Mouse (Mus musculus) cerebellum, adult 9-10 months (tissue): Measurements from ENCODE around the gene Ms4a8a.
"Not testable (repeated sequence)": the region's sequence is repeated elsewhere in the genome, so short reads cannot be mapped to it uniquely, and the experiment has no call there.

ENCODE experiments used
- DNase-seq: peaks from one replicate; pipeline ENCODE4 v3.0.0; 2022

The Ms4a8a gene

DNA sequence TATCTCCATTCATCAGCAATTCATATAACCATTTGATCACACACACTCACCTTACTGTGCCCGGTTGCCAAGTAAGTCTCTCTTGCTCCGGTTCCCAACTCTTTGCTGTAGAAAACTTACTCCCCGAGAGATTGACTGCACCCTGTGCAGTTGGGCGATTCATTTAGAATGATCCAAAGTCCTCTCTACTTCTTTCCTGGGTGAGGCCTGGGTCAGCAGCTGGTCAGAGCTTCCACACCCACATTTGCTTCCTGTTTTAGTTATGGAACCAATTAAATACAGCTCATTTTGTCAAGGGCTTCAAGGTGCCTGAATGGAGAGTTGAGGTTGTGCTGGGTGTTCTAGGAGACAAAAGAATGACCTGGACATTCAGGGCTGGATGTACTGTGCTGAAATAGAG, at the start of gene Ms4a8a:
Ms4a8a (minus strand) TSS at position 169 of the 400 bp plus-strand sequence.
- no peak for DNase-seq

DNA sequence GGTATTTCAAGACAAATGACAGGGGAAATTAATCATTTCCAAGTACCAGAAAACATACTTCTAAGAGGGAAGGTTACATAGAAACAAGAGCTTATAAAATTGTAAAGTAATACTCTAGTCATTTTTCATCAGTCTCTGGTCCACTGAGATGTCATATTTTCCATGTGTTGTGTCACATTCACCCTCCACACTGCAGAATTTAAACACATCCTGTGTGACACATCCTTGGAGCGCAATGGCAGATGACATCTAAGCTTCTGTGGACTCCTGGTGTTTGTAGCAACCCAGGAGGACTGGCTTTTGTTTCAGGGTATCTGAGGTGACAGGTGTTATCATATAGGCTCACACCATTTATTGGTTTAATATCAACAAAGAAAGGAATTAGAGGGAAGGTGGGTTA, 48.8 kb upstream of the Ms4a8a start:
- no peak for DNase-seq

DNA sequence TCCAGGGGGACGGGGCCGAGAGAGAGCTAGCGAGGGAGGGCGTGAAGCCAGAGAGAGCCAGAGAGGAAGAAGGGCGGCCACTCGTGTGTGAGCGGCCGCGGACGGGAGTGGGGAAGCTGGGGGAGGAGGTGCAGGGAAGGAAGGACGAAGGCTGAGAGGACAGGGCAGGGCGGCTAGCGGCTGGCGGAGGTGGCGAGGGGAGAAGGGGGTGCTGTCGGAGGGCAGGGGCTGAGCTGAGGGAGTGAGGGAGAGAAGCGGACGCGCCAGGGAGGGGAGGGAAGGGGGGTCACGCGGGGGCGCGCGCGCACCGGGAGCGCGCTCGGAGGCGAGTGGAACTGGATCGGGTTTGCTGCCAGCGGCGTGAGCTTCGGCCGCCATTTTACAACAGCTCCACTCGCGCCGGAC, 40.1 kb upstream of the Ms4a8a start:
- peak; percentile 20 for DNase-seq

DNA sequence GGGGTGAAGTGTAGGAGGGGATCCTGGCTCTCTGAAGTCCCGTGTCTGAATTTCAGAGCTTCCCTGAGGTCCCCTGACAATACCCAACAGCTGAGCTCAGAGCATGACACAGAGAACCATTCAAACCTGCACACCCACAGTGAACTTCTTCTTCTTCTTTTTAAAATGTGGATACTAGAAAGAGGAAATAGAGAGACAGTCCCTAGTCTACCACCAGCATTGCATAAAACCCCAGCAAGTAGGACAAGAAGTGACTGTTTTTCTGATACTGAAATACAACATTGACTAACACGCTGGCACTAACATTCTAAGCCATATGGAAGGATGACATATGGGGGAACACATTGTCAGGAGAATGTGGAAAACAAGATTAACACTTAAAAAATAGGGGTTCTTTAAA, 38.4 kb upstream of the Ms4a8a start:
- no peak for DNase-seq

DNA sequence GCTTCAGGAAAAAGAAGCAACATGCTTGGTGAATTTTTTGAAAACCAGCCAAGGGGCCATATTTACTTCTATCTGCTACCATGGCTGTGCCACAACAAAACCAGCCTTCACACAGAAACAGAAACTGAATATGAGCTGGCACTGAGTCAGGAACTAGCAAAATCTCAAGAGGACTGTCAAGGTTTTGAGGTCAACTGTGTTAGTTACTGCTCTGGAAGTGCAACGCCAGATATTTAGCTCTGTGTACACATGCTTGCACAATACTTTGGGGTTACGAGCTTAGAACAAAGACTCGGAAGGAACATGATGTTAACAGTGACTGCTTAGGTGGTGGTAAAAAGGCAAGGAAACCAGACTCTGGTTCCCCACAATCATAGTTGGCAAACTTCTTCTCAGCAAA, 26.8 kb upstream of the Ms4a8a start:
- no peak for DNase-seq

DNA sequence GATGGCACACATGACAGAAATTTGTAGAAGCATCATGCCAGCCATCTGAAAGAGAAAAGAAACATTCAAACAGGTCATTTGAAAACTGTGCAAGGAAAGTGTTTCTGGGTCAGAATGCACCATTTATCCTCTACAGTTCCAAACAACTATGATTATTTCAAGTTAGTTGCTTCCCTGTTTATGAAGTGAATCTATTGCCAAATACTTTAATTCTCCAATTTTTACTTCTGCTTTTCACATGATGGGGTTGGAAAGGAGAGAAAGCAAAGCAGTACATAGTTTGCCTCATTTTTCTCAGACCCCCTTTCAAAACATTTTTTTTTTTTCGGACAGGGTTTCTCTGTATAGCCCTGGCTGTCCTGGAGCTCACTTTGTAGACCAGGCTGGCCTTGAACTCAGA, 21.0 kb upstream of the Ms4a8a start:
- no peak for DNase-seq

DNA sequence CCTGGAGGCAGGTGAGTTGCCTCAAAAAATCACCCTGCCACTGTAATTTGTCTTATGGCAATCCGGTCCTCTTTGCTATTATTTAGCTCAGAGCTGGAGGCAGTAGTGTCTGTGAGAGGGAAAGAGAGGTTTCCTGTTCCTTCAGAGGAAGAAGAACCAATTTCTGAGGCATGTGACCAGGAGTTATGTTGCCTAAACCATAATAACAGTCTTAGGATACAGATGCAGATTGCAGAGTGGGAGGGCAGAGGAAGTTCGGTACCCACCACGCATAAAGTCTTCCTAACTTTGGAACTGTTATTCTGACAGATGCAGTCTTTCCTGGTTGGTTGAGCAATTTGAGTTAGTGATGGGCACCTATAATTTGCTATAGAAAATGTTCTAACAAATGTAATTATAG, 17.5 kb upstream of the Ms4a8a start:
- no peak for DNase-seq

DNA sequence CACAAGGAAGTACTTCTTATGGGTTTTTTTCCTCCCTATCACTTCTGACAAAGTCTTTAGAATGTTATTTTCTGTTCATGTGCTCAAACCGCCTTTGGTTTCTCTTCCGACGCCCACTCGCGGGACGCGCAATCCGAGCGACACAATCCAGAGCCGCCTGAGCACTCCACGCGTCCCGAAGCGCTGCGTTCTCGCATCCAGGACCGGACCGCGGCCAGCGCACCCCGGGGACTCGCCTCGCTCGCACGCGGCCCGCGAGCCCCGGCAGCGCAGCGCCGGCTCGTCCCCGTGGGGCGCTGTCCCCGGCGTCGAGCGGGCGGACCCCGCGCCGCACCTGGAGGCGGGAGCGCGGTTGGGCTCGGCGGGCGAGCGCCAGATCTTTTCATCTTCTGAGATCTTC, 11.2 kb upstream of the Ms4a8a start:
- not testable (repeated sequence) for DNase-seq

DNA sequence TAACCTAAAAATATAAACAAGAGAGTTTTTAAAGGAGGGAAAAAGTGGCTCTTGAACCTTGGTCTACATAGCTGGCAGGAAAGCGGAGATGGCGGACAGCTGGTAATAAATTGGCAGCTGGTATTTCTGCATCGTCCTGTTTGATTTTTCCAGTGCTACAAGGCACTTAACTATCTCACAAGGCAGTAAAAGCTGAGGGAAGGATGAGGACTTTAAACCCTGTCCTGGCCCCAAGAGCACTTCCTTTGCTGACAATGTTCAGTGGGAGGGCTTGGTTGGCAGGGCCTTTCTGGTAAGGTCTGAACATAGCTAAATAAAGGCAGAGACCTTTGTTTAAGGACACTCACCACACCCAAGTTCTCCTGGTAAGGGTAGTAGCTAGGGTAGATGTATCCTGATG, 10.5 kb downstream of the Ms4a8a start:
- no peak for DNase-seq

DNA sequence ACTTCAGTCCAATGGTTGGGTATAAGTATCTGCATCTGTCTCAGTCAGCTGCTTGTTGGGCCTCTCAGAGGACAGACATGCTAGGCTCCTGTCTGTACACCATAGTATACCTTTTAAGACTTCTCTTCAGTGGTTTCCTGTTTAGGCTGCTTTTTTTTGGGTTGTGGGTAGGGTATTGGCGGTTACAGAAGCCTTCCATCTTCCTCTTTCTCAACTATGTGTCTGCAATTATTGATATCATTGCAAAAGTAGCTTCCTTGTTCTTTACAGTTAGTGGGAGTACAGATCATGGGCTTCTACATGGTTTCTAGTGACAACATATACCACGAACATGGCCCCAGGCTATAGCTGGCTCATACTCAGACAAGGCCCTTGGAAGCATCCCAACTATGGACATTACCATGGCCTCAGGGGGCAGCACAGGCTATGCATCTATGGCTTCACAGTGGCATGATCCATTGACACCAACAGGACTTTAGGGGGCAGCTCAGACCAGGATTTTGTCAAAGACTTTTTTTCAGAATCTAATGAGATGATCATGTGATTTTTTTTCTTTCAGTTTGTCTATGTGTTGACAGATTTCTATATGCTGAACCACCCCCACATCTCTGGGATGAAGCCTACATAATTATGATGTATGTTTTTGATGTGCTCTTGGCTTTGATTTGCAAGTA, 15.6 kb downstream of the Ms4a8a start:
- no peak for DNase-seq

DNA sequence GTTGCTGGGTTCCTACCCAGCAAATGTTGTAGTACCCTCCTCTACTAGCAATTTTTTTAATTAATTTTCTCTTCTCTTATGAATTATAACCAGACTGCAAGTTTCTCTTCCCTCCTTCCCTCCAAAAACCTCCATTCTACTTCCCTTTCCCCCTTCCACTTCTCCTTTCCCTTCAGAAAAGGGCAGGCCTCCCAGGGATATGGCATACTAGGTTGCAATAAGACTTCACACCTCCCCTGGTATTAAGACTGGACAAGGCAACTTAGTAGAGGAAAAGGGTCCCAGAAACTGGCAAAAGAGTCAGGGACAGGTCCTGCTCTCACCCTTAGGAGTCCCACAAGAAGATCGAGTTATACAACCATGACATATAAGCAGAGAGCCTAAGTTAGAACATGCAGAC, 20.0 kb downstream of the Ms4a8a start:
- no peak for DNase-seq

DNA sequence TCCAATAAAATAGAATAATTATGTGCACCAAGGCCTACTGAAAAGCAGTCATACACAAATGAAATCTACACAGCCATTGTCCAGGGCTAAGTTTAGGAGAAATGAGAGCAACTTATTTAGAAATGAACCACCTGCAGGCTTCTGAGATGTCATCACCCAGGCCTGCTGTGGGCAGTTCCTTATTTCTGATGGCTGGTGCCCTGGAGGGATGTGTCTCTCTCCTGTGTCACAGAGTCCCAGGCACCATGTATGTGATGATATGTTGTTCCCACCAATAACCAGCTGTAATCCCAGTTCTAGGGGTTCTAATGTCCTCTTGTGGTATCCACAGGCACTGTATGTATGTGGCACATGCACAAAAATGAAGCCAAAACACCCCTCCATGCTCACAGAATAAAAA, 20.9 kb downstream of the Ms4a8a start:
- no peak for DNase-seq

DNA sequence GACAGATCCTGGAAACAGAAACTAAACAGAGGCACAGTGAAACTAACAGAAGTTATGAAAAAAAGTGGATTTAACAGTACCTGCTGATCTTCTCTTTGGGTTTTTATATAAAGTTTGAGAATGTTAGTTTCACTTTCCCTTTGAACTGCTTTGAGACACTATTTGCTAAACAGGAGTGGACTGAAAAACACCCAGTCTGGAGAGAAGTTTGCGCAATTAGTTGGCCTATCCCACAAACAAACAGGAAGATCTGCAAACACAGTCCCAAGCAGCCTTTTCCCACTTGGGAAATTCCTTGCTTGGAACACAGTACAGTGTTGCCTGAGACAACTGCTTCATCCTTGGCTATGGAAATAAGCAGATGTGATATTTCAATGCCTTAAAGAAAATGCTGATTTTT, 25.2 kb downstream of the Ms4a8a start:
- DNase-seq, result not testable (repeated sequence)

DNA sequence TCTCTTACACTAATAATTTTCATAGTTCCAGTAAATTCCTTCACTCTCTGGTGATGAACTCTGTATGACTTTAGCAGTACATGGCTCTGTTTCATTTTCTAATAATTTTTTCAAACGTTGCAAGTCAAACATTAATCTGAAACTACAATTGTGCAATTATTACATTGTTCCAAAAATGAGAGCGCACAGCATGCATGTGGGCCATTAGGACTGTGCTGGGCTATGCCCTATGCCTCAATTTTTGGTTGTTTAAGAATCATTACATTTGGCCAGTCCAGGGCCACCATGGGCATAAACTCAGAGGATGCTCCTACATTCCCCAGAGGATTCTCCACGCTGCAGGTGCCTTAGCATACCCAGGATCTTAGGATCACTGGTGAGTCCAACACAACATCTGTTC, 27.6 kb downstream of the Ms4a8a start:
- no peak for DNase-seq

DNA sequence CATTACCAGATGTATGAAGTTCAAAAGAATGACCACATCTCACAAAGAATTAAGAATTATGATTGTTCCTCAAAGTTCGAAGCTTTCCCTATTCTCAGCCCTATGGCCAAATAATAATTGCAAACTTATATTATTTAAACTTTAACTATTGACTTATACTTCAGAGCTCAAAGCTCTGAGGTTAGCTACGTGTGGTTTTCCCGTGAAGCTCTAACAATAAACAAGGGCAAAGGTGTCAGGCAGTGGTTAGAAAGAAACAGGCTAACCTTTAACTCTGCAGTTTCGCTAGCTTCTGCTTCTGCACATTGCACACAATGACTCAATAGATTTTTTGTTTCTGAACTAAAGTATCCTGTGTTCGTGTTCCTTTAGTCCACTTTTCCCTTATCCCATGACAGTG, 28.0 kb downstream of the Ms4a8a start:
- DNase-seq, result no peak

DNA sequence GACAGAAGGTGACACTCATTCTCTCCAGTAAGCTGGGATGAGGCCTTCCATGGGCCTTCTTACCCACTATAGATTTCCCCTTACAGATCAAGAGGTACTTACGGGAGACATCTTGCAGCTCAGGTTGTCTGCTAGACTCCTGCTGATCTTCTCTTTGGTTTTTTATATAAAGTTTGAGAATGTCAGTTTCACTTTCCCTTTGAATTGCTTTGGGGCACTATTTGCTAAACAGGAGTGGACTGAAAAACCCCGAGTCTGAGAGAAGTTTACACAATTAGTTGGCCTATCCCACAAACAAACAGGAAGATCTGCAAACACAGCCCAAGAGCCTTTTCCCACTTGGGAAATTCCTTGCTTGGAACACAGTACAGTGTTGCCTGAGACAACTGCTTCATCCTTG, 30.6 kb downstream of the Ms4a8a start:
- no peak for DNase-seq

DNA sequence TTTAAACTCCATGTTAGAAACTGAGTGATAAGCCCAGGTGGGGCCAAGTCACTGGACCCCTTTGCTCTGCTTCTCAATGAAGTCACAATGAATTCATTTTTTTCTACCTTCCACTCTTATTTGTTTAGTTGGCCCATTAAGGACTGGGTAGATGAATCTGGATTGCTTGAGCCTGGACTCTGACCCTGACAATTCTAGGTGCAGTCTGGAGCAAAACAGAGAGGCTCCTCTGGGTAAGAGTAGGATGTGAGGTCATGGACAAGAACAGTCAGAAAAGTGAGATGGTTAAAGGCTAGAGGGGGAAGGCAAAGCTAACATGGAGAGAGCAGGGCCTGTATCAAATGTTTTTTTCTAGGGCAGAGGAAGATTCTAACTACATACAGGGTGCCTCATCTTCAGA, 31.5 kb downstream of the Ms4a8a start:
- DNase-seq, result no peak

DNA sequence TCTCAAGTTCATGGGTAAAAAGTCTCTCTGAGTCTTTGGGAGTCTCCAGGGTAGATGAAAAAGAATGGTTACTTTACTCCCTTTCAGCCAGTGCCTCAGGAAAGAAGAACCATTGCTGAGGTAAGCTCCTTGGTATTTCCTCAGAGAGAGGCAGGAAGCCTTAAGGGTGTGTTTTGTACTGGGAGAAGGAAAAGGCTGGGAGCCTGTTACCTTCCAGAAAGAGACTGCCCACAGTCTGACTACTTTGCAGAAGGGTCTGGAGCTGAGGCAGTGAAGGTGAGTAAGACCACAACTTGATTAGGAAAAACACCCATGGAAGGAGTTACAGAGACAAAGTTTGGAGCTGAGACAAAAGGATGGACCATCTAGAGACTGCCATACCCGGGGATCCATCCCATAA, 32.4 kb downstream of the Ms4a8a start:
- DNase-seq, result no peak

DNA sequence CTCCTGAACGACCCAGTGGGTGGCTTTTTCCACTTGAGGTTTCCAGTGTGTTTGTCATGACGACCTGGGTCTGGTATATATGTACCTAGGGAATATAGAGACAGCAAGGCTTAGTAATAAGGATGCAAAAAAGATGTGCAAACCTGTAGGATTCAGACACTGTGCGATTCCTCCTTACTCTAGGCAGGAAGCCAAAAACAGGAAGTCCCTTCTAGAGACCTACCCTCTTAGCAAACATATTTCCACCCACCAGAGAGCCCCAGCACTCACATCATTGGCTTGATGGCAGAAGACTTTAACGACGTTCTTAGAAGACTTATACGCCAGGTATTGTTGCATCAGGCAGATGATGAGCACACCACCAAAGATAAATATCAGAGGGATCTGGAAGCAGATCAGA, 32.9 kb downstream of the Ms4a8a start:
- DNase-seq, result no peak

DNA sequence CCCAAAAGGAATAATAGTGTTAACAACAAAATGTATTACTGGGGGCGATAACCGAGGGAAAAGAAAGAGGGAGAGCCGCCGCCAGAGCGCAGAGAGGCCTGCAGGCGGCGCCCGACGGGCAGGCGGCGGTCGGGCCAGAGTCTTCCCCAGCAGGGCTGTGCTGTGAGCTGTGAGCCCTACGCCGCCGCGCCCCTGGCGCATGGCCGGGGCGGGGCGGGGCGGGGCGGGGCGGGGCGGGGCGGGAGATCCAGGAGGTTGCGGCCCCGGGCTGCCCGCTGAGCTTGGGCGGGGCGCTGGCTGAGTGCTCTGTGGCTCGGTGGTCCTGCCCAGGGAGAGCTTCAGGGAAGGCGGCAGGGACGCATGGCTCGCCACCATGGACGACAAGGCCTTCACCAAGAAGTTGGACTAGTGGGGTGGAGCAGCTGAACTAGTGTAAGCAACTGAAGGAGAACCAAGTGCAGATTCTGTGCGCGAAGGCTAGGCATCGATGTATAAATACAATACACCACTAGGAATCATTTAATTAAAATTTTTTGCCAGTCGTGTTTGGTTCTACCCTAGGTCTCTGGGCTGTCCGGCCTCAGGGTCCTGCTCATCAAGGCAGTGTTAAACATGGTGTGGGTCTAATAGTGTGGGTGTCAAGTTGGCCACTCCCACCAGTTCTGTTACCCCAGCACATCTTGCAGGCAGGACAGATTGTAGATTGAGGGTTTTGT, 35.7 kb downstream of the Ms4a8a start:
- no peak for DNase-seq

DNA sequence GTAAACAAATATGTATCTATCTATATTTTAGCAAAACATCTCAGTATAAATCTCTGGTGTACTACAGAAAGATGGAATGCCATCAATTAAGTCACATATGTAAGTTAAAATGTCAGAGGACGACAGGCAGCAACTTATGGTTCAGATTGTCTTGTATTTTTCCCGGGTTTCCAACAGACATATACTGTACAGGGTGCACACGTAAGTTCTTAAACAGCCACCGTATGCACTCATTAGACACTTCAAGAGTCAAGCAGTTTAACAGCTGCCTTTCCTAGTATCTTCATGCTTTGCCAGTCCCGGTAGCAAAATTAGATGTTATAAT, 36.3 kb downstream of the Ms4a8a start:
- DNase-seq, result no peak

DNA sequence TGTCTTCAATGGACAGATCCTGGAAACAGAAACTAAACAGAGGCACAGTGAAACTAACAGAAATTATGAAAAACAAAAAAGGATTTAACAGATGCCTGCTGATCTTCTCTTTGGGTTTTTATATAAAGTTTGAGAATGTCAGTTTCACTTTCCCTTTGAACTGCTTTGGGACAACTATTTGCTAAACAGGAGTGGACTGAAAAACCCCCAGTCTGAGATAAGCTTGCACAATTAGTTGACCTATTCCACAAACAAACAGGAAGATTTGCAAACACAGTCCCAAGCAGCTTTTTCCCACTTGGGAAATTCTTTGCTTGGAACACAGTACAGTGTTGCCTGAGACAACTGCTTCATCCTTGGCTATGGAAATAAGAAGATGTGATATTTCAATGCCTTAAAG, 43.3 kb downstream of the Ms4a8a start:
- DNase-seq, result no peak

DNA sequence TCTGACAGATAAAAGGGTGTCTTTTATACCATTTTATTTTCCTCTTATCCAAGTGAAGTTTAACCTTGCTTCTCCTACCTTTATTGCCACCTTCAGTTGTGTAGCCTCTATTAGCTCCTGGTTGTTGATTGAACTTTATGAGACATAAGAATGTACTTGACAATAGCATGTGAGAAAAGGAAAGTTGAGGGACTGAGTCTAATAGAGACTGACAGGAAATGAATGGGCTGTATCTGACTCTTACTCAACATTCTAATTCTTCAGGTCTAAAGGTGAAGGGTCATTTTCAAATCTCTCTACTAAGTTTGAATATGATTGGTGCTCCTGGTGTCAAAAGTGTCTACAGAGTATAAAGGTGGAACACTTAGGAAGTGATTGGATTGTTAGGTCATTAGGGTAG, 58.5 kb downstream of the Ms4a8a start:
- no peak for DNase-seq

DNA sequence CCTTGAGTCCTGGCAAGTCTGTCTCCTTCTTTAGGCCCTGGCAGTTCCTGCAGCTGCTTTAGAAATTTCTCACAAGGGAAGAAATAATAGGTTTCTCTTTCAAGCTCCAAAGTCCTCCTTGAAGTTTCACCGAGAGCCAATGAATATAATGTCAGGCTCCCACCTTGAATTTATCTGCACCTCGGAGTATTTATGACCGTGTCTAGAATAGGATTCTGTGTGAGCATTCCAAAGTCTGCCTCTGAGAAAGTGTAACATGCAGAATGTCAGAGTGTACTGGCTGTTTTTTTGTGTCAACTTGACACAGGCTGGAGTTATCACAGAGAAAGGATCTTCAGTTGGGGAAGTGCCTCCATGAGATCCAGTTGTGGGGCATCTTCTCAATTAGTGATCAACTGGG, 63.0 kb downstream of the Ms4a8a start, which contains the start of gene Ms4a18:
Ms4a18 (minus strand) TSS at position 141 of the 400 bp plus-strand sequence.
- DNase-seq, result no peak
